Mouse (Mus musculus) monocyte, adult 2 months (primary cell): ENCODE results near the gene Cd24a.

Experiments used
- DNase-seq, 2 experiments: peaks; one replicate each; pipeline ENCODE4 v3.0.0; 2022; ENCODE audit warnings: low spot score in 2 of 2, low read depth in 1 of 2

The Cd24a gene

GRCm38 (mm10) chr10:43624791-43625398 lies 46.8 kb downstream of the Cd24a start:
- no peak for DNase-seq

GRCm38 (mm10) chr10:43625578-43625977 lies 47.5 kb downstream of the Cd24a start:
- no peak for DNase-seq

- no peak for DNase-seq
These were observed 51.1 kb downstream of the Cd24a start for GRCm38 (mm10) chr10:43629216-43629615.

GRCm38 (mm10) chr10:43629857-43630256 lies 51.8 kb downstream of the Cd24a start:
- DNase-seq: no peak

- DNase-seq: no peak
These were observed 52.5 kb downstream of the Cd24a start for GRCm38 (mm10) chr10:43630634-43631033.

- no peak for DNase-seq
These were observed 53.0 kb downstream of the Cd24a start for GRCm38 (mm10) chr10:43631049-43631448.

- no peak for DNase-seq
These were observed 53.7 kb downstream of the Cd24a start for GRCm38 (mm10) chr10:43631639-43632354.

- no peak for DNase-seq
These were observed 55.0 kb downstream of the Cd24a start for GRCm38 (mm10) chr10:43633117-43633516.
